ENCODE assay signal across 24 mouse cellular contexts in the genomic region with DNA sequence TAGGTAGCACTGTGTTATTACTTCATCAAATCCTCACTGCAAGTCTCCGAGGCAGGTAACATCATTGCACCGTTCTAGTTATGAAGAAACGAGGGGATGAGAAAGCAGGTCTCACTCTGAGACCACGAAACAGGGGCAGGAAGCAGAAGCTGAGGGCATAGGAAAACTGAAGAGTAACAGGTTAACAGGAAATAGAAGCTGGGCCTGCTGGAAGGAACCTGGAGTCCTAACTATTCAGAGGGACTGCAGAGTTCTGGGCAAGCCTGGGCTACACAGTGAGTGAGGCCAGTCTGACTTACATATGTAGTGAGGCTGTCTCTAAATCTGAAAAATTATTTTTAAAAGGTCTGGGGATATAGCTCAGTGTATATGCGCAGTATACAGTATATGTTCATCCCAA. TPM values are rescaled to one million over a fixed set of nuclear protein-coding genes. Genes with fewer than 3 reads are reported as not detected.
A peak's percentile ranks its signal among the peaks of the same experiment; 100 is the strongest.
DNase-seq lines count a peak whose midpoint lies in the region; ATAC-seq and TF ChIP-seq lines count a peak whose summit lies in the region.
"Had no signal": no experiment of that assay in that cellular context is flagged by ENCODE, and none has a peak within 500 bp of the region (broad histone marks: within the 10 kb centered on the region; RNA-seq: fewer than 3 reads in every experiment).

No protein-coding gene starts in this region.

- 96% methylated on average over 5 of the region's 5 CpGs for WGBS in midbrain, embryonic 16.5 days
- WGBS in midbrain, embryonic 15.5 days, result 95% methylated on average over 5 of the region's 5 CpGs
- 91% methylated on average over 5 of the region's 5 CpGs for WGBS in intestine, postnatal 0 days
- WGBS in forebrain, embryonic 16.5 days, result 88% methylated on average over 5 of the region's 5 CpGs

- peaks cover 6% of the 10 kb centered on the region; the same call in 1 of the 2 replicates for H3K79me2 ChIP-seq in MEL (ENCODE audit: control insufficient read depth, insufficient read depth, low read length, poor library complexity)

- no peaks in the 10 kb centered on the region for H3K9me3 ChIP-seq in midbrain, embryonic 16.5 days (replicated peaks; ENCODE audit: control insufficient read depth, low read length, poor library complexity, severe bottlenecking)
- no peaks in the 10 kb centered on the region for H3K9me3 ChIP-seq in midbrain, embryonic 15.5 days
- no peaks in the 10 kb centered on the region for H3K9me3 ChIP-seq in MEL (replicated peaks; ENCODE audit: insufficient read depth, low read length)
- no peaks in the 10 kb centered on the region for H3K9me3 ChIP-seq in intestine, postnatal 0 days (ENCODE audit: control insufficient read depth)
- no peaks in the 10 kb centered on the region for H3K9me3 ChIP-seq in forebrain, embryonic 16.5 days (ENCODE audit: control insufficient read depth, low read length)
- H3K9me3 ChIP-seq: embryonic facial prominence, embryonic 13.5 days; embryonic facial prominence, embryonic 15.5 days; forebrain, embryonic 10.5 days; forebrain, embryonic 12.5 days had no signal

- no peak for TF ChIP-seq RAD21 in MEL (IDR thresholded peaks at IDR 0.05; ENCODE audit: low read depth, low read length)

- no peak for TF ChIP-seq CTCF in MEL (IDR thresholded peaks at IDR 0.05 in 2 of 3, conservative IDR thresholded peaks at IDR 0.05 in 1 of 3; ENCODE audit: control insufficient read depth in 1 of 3, insufficient read depth in 1 of 3, low read depth in 2 of 3, low read length in 3 of 3, poor library complexity in 1 of 3, severe bottlenecking in 1 of 3)
- TF ChIP-seq CTCF in intestine, postnatal 0 days (IDR thresholded peaks at IDR 0.05; ENCODE audit: low read depth), result no peak

- 0 out of 4 replicates have a peak, but pooled peaks of 1 of the 2 experiments have one; percentile 38 for TF ChIP-seq POLR2A in MEL (IDR thresholded peaks at IDR 0.05; ENCODE audit: control insufficient read depth in 1 of 2, insufficient read depth in 1 of 2, low read depth in 1 of 2, low read length in 2 of 2, poor library complexity in 1 of 2)

- no peak overlapping the region for H3K9ac ChIP-seq in midbrain, embryonic 16.5 days (ENCODE audit: low read depth, low read length)
- H3K9ac ChIP-seq in midbrain, embryonic 15.5 days, result no peak overlapping the region
- peak overlapping the region; percentile 64 for H3K9ac ChIP-seq in MEL (ENCODE audit: control insufficient read depth, low read depth, low read length, poor library complexity, severe bottlenecking)
- H3K9ac ChIP-seq in intestine, postnatal 0 days (ENCODE audit: low read depth, low read length), result no peak overlapping the region
- H3K9ac ChIP-seq in forebrain, embryonic 16.5 days (replicated peaks; ENCODE audit: low read depth, low read length), result no peak overlapping the region
- H3K9ac ChIP-seq: embryonic facial prominence, embryonic 15.5 days had no signal

- peak; percentile 60 for DNase-seq in 416B (ENCODE audit: low read depth)
- peak; percentile 66 for DNase-seq in MEL (ENCODE audit: low read depth, low spot score)
- DNase-seq: adrenal gland, adult 2 months; adrenal gland, postnatal 10 days; adrenal gland, postnatal 36 days; cerebellum, adult 11-12 months; cerebellum, adult 2 months; cerebellum, adult 9-10 months; cerebellum, postnatal 10 days; cerebellum, postnatal 25 days; forebrain, postnatal 0 days had no signal

- TF ChIP-seq EP300 in MEL (IDR thresholded peaks at IDR 0.05; ENCODE audit: low read depth in 1 of 2, low read length in 2 of 2), result no peak

- no peak overlapping the region for H3K4me3 ChIP-seq in midbrain, embryonic 16.5 days (ENCODE audit: low read depth, low read length)
- no peak overlapping the region for H3K4me3 ChIP-seq in midbrain, embryonic 15.5 days
- peak overlapping the region; percentile 61 to 81 for H3K4me3 ChIP-seq in MEL (ENCODE audit: control insufficient read depth in 1 of 2, insufficient read depth in 1 of 2, low read depth in 2 of 2, low read length in 2 of 2)
- no peak overlapping the region for H3K4me3 ChIP-seq in intestine, postnatal 0 days (ENCODE audit: low read depth, low read length)
- H3K4me3 ChIP-seq in forebrain, embryonic 16.5 days (replicated peaks; ENCODE audit: low read length), result no peak overlapping the region

- no peaks in the 10 kb centered on the region for H3K36me3 ChIP-seq in midbrain, embryonic 16.5 days (ENCODE audit: control insufficient read depth, insufficient read depth, low read length)
- no peaks in the 10 kb centered on the region for H3K36me3 ChIP-seq in midbrain, embryonic 15.5 days (replicated peaks)
- H3K36me3 ChIP-seq in MEL (ENCODE audit: control insufficient read depth in 1 of 2, insufficient read depth in 2 of 2, low read length in 2 of 2), result peaks cover 0 to 7% of the 10 kb centered on the region in 2 experiments; a peak in 2 of 4 replicates
- no peaks in the 10 kb centered on the region for H3K36me3 ChIP-seq in intestine, postnatal 0 days (ENCODE audit: control insufficient read depth, insufficient read depth)
- H3K36me3 ChIP-seq in forebrain, embryonic 16.5 days (ENCODE audit: control insufficient read depth, insufficient read depth), result no peaks in the 10 kb centered on the region
- H3K36me3 ChIP-seq: embryonic facial prominence, embryonic 13.5 days; embryonic facial prominence, embryonic 15.5 days; forebrain, embryonic 10.5 days; forebrain, embryonic 12.5 days; G1E had no signal

- H3K4me1 ChIP-seq in midbrain, embryonic 16.5 days (ENCODE audit: control insufficient read depth, insufficient read depth, low read length), result peaks cover 3% of the 10 kb centered on the region; the same call in 1 of the 2 replicates
- no peaks in the 10 kb centered on the region for H3K4me1 ChIP-seq in midbrain, embryonic 15.5 days
- peaks cover 0 to 26% of the 10 kb centered on the region in 2 experiments; a peak in 2 of 4 replicates for H3K4me1 ChIP-seq in MEL (ENCODE audit: control insufficient read depth in 1 of 2, insufficient read depth in 2 of 2, low read length in 2 of 2)
- H3K4me1 ChIP-seq in intestine, postnatal 0 days (replicated peaks; ENCODE audit: control insufficient read depth, insufficient read depth, low read length), result no peaks in the 10 kb centered on the region
- H3K4me1 ChIP-seq in forebrain, embryonic 16.5 days (replicated peaks; ENCODE audit: control insufficient read depth, insufficient read depth, low read length), result 0 out of 2 replicates have a peak, but pooled peaks cover 3% of the 10 kb centered on the region
- H3K4me1 ChIP-seq: embryonic facial prominence, embryonic 13.5 days; embryonic facial prominence, embryonic 15.5 days; forebrain, embryonic 10.5 days; forebrain, embryonic 12.5 days had no signal

- 0 out of 2 replicates have a peak, but pooled peaks have one; percentile 33 for ATAC-seq in midbrain, embryonic 16.5 days
- ATAC-seq in midbrain, embryonic 15.5 days (replicated peaks), result no peak
- no peak for ATAC-seq in intestine, postnatal 0 days
- ATAC-seq in forebrain, embryonic 16.5 days, result no peak

- no peak overlapping the region for H3K4me2 ChIP-seq in midbrain, embryonic 16.5 days (ENCODE audit: low read length)
- H3K4me2 ChIP-seq in midbrain, embryonic 15.5 days, result no peak overlapping the region
- no peak overlapping the region for H3K4me2 ChIP-seq in intestine, postnatal 0 days (replicated peaks; ENCODE audit: low read depth)
- H3K4me2 ChIP-seq in forebrain, embryonic 16.5 days (ENCODE audit: low read length), result no peak overlapping the region

- no peak overlapping the region for H3K27ac ChIP-seq in midbrain, embryonic 16.5 days (ENCODE audit: low read length)
- no peak overlapping the region for H3K27ac ChIP-seq in midbrain, embryonic 15.5 days
- H3K27ac ChIP-seq in MEL (ENCODE audit: control insufficient read depth, low read depth, low read length), result peak overlapping the region; percentile 50
- no peak overlapping the region for H3K27ac ChIP-seq in intestine, postnatal 0 days (ENCODE audit: low read depth, low read length)
- H3K27ac ChIP-seq in forebrain, embryonic 16.5 days (ENCODE audit: low read length), result no peak overlapping the region
- H3K27ac ChIP-seq: embryonic facial prominence, embryonic 13.5 days; embryonic facial prominence, embryonic 15.5 days; forebrain, embryonic 10.5 days; forebrain, embryonic 12.5 days had no signal

- H3K27me3 ChIP-seq in midbrain, embryonic 16.5 days (ENCODE audit: control insufficient read depth, insufficient read depth, low read depth, low read length), result no peaks in the 10 kb centered on the region
- H3K27me3 ChIP-seq in midbrain, embryonic 15.5 days (replicated peaks), result no peaks in the 10 kb centered on the region
- H3K27me3 ChIP-seq in MEL (ENCODE audit: control insufficient read depth in 1 of 2, insufficient read depth in 2 of 2, low read length in 2 of 2), result no peaks in the 10 kb centered on the region
- no peaks in the 10 kb centered on the region for H3K27me3 ChIP-seq in intestine, postnatal 0 days (replicated peaks; ENCODE audit: control insufficient read depth, insufficient read depth, low read length)
- H3K27me3 ChIP-seq in forebrain, embryonic 16.5 days (replicated peaks; ENCODE audit: control insufficient read depth, insufficient read depth, low read length), result no peaks in the 10 kb centered on the region
- H3K27me3 ChIP-seq: embryonic facial prominence, embryonic 13.5 days; embryonic facial prominence, embryonic 15.5 days; forebrain, embryonic 12.5 days had no signal

TF ChIP-seq in MEL, 35 proteins besides CTCF, POLR2A, EP300 and RAD21 (continues in another document):
- TF ChIP-seq POLR2AphosphoS2 (IDR thresholded peaks at IDR 0.05; ENCODE audit: low read length) (no peak), TCF12 (IDR thresholded peaks at IDR 0.05; ENCODE audit: low read depth, low read length) (no peak), MAX (IDR thresholded peaks at IDR 0.05; ENCODE audit: low read length) (no peak)

RNA-seq across cellular contexts. Expression of gene 5830473C10Rik, which starts 27.2 kb away (rescaled TPM):
- polyA plus RNA-seq in midbrain, embryonic 16.5 days (2015; fragmentation: Nextera tagmentation; extraction: Ambion mirVana), result 0.15 TPM in 1 of 2 replicates, not detected in the other
- 0.09 and 0.13 TPM in 2 replicates for polyA plus RNA-seq in midbrain, embryonic 15.5 days (2015; fragmentation: Nextera tagmentation; extraction: Ambion mirVana)
- total RNA-seq in MEL (2012; rRNA removed), result 4.9 and 5.9 TPM in 2 replicates
- 1 to 10 TPM in 1 of 2 experiments, not detected in 1; 9.3 TPM for polyA plus RNA-seq in MEL (2012; ENCODE audit: insufficient read depth in 1 of 2, insufficient read length in 2 of 2, low read depth in 1 of 2, low replicate concordance in 2 of 2, missing spikeins in 1 of 2)
- polyA plus RNA-seq in intestine, postnatal 0 days (2015; fragmentation: Nextera tagmentation; extraction: Ambion mirVana), result 0.35 and 0.63 TPM in 2 replicates
- not detected in 2 replicates for polyA plus RNA-seq in forebrain, embryonic 16.5 days (2015; fragmentation: Nextera tagmentation; extraction: Ambion mirVana)
- total RNA-seq: adrenal gland, postnatal 36 days; G1E had no signal
- polyA plus RNA-seq: adrenal gland, adult 2 months; C2C12; cerebellum, adult 2 months; embryonic facial prominence, embryonic 11.5 days; embryonic facial prominence, embryonic 13.5 days; embryonic facial prominence, embryonic 15.5 days; erythroblast, embryonic 14.5 days; forebrain, embryonic 10.5 days; forebrain, embryonic 12.5 days; forebrain, embryonic 14.5 days; G1E had no signal

RNA-seq across cellular contexts. Expression of gene Rassf6, which starts 52.4 kb away (rescaled TPM):
- polyA plus RNA-seq in midbrain, embryonic 16.5 days (2015; fragmentation: Nextera tagmentation; extraction: Ambion mirVana), result 2.2 and 2.5 TPM in 2 replicates
- polyA plus RNA-seq in midbrain, embryonic 15.5 days (2015; fragmentation: Nextera tagmentation; extraction: Ambion mirVana), result 1.4 and 1.8 TPM in 2 replicates
- total RNA-seq in MEL (2012; rRNA removed), result not detected in 2 replicates
- polyA plus RNA-seq in MEL (2012; ENCODE audit: insufficient read depth in 1 of 2, insufficient read length in 2 of 2, low read depth in 1 of 2, low replicate concordance in 2 of 2, missing spikeins in 1 of 2), result under 1 TPM in 1 of 2 experiments, not detected in 1; 0.39 TPM
- polyA plus RNA-seq in intestine, postnatal 0 days (2015; fragmentation: Nextera tagmentation; extraction: Ambion mirVana), result 28.7 and 30.7 TPM in 2 replicates
- polyA plus RNA-seq in forebrain, embryonic 16.5 days (2015; fragmentation: Nextera tagmentation; extraction: Ambion mirVana), result 0.86 and 0.92 TPM in 2 replicates
- total RNA-seq: G1E had no signal
- polyA plus RNA-seq: adrenal gland, adult 2 months; erythroblast, embryonic 14.5 days; G1E had no signal

Comparison
In these comparisons a context has a peak if more than half of its experiments do, and no peak if none do; other contexts are left out.
1. H3K4me3 ChIP-seq: peak in MEL (2 of 2); none in midbrain, embryonic 16.5 days (single experiment), midbrain, embryonic 15.5 days (single experiment), intestine, postnatal 0 days (single experiment) and forebrain, embryonic 16.5 days (single experiment).